Mouse (Mus musculus) erythroblast, embryonic 14.5 days (primary cell): ENCODE data around the gene Rnf186.

Source experiments
- GATA1 ChIP-seq: IDR thresholded peaks from 2 replicates; pipeline ENCODE4 v1.6.1; 2012; ENCODE audit warnings: low read length, inconsistent platforms, mixed read lengths
- TAL1 ChIP-seq: IDR thresholded peaks from 3 replicates; pipeline ENCODE4 v1.6.1; 2012; ENCODE audit warnings: low read length, inconsistent platforms, mixed read lengths

DNA sequence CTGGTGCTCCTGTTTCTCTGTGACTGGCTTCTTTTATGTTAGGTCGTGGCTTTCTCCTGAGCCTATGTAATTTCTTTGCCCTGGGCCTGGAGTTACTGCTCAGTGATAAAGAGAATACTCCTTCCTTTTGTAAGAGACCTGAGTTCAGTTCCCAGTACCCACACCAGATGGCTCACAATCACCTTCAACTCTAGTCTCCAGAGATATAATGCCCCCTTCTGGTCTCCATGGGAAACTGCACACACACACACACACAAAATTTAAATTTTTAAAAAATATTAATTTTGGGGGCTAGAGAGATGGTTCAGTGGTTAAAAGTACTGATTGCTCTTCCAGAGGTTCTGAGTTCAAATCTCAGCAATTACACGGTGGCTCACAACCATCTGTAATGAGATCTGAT, 18.7 kb upstream of the Rnf186 start:
- no peak for TF ChIP-seq TAL1
- TF ChIP-seq GATA1, result no peak
